8 mouse cellular contexts compared by ENCODE assay signal in the genomic region with DNA sequence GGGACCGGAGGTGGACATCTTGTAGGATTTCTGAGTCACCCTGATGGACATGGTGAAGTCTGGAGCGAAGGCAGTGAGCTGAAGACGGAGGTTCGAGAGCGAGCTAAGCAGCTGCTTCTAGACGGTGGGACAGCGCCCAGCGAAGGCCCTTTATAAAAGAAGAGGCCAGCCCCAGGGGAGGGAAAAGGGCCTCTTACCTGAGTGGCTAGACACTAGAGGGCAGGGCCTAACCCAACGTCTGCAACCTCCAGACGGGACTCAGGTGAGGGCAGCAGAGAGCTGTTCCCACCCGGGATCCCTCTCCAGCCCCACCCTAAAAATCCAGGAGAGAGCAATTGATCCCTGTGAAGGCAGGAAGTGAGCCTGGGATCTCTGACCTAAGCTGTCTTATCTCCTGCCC. TPM values are rescaled to one million over a fixed set of nuclear protein-coding genes. Genes with fewer than 3 reads are reported as not detected.
DNase-seq lines count a peak whose midpoint lies in the region; ATAC-seq and TF ChIP-seq lines count a peak whose summit lies in the region.

A gene (minus strand): TSS at position 294 of the 400 bp plus-strand sequence.

- H3K27me3 ChIP-seq in forebrain, embryonic 15.5 days = peaks cover 48% of the 10 kb centered on the region
- peaks cover 43% of the 10 kb centered on the region for H3K27me3 ChIP-seq in midbrain, embryonic 11.5 days (ENCODE audit: control insufficient read depth, insufficient read depth, low read length)

- no peaks in the 10 kb centered on the region for H3K9me3 ChIP-seq in forebrain, embryonic 15.5 days
- H3K9me3 ChIP-seq in midbrain, embryonic 11.5 days (ENCODE audit: control insufficient read depth, low read length) = no peaks in the 10 kb centered on the region

- WGBS in forebrain, embryonic 15.5 days = 19% methylated on average over 11 of the region's 11 CpGs
- WGBS in midbrain, embryonic 11.5 days = 13% methylated on average over 10 of the region's 11 CpGs

- H3K4me2 ChIP-seq in forebrain, embryonic 15.5 days (replicated peaks) = peak within 1 kb of the TSS; percentile 36
- H3K4me2 ChIP-seq in midbrain, embryonic 11.5 days = peak within 1 kb of the TSS; percentile 52

- TF ChIP-seq CTCF in layer of hippocampus, adult 2 months (conservative IDR thresholded peaks at IDR 0.05) = no peak

- DNase-seq in embryo, embryonic 9.5 days (ENCODE audit: extremely low spot score) = peak; percentile 46
- no peak for DNase-seq in embryo, embryonic 10 days (ENCODE audit: low spot score)
- DNase-seq in kidney, postnatal 4 days = peak; percentile 65 to 79
- peak; percentile 79 for DNase-seq in midbrain, embryonic 11.5 days (ENCODE audit: low spot score, missing footprints)
- no peak for DNase-seq in layer of hippocampus, adult 2 months (ENCODE audit: low spot score in 2 of 2)
- DNase-seq in right cerebral cortex, adult 2 months (ENCODE audit: low spot score in 2 of 2) = no peak
- no peak for DNase-seq in gastrocnemius, postnatal 4 days (ENCODE audit: low spot score in 2 of 2)

- H3K4me3 ChIP-seq in forebrain, embryonic 15.5 days = peak within 1 kb of the TSS; percentile 19
- peak within 1 kb of the TSS; percentile 28 for H3K4me3 ChIP-seq in midbrain, embryonic 11.5 days (ENCODE audit: low read depth, low read length)
- H3K4me3 ChIP-seq in layer of hippocampus, adult 2 months = no peak within 1 kb of the TSS

- no peak for ATAC-seq in forebrain, embryonic 15.5 days (replicated peaks)
- no peak for ATAC-seq in midbrain, embryonic 11.5 days (ENCODE audit: low FRiP score)

- H3K36me3 ChIP-seq in forebrain, embryonic 15.5 days = no peaks in the 10 kb centered on the region
- no peaks in the 10 kb centered on the region for H3K36me3 ChIP-seq in midbrain, embryonic 11.5 days (ENCODE audit: control insufficient read depth, insufficient read depth, low read length)

- no peak within 1 kb of the TSS for H3K27ac ChIP-seq in forebrain, embryonic 15.5 days (replicated peaks)
- no peak within 1 kb of the TSS for H3K27ac ChIP-seq in midbrain, embryonic 11.5 days (ENCODE audit: low read depth, low read length)
- no peak within 1 kb of the TSS for H3K27ac ChIP-seq in layer of hippocampus, adult 2 months

- H3K9ac ChIP-seq in forebrain, embryonic 15.5 days (replicated peaks) = no peak within 1 kb of the TSS
- peak within 1 kb of the TSS; percentile 49 for H3K9ac ChIP-seq in midbrain, embryonic 11.5 days (ENCODE audit: low read length)

- H3K4me1 ChIP-seq in forebrain, embryonic 15.5 days = peaks cover 14% of the 10 kb centered on the region
- no peaks in the 10 kb centered on the region; the same call in 1 of the 2 replicates for H3K4me1 ChIP-seq in midbrain, embryonic 11.5 days (ENCODE audit: control insufficient read depth, insufficient read depth, low read length)

RNA-seq across cellular contexts. Expression of the gene that starts here (rescaled TPM):
- 1.9 and 3.9 TPM in 2 replicates for polyA plus RNA-seq in forebrain, embryonic 15.5 days (2015; fragmentation: Nextera tagmentation; extraction: Ambion mirVana)
- 9.2 and 10.2 TPM in 2 replicates for polyA plus RNA-seq in midbrain, embryonic 11.5 days (2014; fragmentation: Nextera tagmentation; extraction: Ambion mirVana)
- under 1 TPM in 1 of 2 experiments, not detected in 1; 0.26 TPM for total RNA-seq in layer of hippocampus, adult 2 months (2021)
- 1 to 10 TPM; 4.0 to 4.7 TPM for total RNA-seq in gastrocnemius, postnatal 4 days (2021)

Comparison
In these comparisons a context has a peak if more than half of its experiments do, and no peak if none do; other contexts are left out.
1. DNase-seq: peak in embryo, embryonic 9.5 days (single experiment), kidney, postnatal 4 days (2 of 2) and midbrain, embryonic 11.5 days (single experiment); none in embryo, embryonic 10 days (single experiment), layer of hippocampus, adult 2 months (0 of 2), right cerebral cortex, adult 2 months (0 of 2) and gastrocnemius, postnatal 4 days (0 of 2).